Mouse (Mus musculus) retina, adult 2 months (tissue): Measurements from ENCODE around the gene Ints1.

Source experiments
- DNase-seq: peaks from one replicate; pipeline ENCODE4 v3.0.0-alpha.2; 2012; ENCODE audit warnings: low read depth, low spot score

Ints1 gene

DNA sequence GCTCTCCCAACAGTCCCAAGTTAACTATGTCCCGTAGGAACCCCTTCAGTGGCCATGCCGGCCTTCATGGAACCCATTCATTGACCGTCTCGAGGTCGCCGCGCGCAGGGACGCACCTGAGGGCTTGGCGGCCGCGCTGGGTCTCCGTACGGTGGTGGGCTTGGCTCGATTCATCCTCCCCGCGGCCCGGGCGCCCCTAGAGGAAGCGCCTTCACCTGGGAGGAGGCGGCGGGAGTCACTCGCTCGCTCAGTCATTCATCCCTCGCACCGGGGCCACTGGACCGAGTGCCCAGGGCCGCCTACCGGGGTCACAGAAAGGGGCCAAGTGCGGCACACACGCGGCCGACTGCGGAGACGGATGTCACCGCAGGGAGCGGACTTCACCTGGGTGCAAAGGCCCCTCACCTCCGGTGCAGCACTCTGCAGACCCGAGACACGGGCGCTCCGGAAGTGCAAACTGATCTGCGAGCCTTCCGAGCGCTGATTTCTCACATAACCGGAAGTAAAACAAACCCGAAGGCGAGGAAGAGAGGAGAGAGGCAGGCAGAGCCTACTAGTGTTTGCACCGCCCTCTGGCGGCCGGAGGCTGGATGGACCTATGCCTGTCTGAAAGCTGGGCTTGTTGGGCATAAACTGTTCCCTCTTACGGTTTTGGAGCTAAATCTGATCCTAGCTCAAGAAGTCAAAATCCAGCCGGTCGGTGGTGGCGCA lies at the start of gene Ints1:
TSS of gene Ints1 (minus strand) at position 459 of the 711 bp plus-strand sequence.
- DNase-seq, result peak; percentile 87

DNA sequence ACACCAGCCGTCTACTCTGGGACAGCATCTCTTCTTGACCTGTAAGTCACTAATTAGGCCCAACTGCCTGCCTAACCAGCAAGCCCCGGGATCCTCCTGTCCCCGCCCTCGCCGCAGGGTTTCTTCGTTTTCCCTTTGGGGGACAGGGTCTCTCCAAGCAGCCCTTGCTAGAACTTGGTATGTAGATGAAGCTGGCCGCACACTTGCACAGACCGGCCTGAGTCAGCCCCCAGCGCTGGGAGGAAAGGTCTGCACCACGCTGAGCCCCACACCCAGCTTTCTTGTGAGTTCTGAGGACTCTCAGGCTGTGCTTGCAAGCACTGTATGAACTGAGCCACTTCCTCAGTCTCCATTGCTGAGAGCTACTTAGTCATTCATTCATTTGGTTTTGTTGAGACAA lies 49.1 kb upstream of the Ints1 start:
- DNase-seq, result no peak

DNA sequence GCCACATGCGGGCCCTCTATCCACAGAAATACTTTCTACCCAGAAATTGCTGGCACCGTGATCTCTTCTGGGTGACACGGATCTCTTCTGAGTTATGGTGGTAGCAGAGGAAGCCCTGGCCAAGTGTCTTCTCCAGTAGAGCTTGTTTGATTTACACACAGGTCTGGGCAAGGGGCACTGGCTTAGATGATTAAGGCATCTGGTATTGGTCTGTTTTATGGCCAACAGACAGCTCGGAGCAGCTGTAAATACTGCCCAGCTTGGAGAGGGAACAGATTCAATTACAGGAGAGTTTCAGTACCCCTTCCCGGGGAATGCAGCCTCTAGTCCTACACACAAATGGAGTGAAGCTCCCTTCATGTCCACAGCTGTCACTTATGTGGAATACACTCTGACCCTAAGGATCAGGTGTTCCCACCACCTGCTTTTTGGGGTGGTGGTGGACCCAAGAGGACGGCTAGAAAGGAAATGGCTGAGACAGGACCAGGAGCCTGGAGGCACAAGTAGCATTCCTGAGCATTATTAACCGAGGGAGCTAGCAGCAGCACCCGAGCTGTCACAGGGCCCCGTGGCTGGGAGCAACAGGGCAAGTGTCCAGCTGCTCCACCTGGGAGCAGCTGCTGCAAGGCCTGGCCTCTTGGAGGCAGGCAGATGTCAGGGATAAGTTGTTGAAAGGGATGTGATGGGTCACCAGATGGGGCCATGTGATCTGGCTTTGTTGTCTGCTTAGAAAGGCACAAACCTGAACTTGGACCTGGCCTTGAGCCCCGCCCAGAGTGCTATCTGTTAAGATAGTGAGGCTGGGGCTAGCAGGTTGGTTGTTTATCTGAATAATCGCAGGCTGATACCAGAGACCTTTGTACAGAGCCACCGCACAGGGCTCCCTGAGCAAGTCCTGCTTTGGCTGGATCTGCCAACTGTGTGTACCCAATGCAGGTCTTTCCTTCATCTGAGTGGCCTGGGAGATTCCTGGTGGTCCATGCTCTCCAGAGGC lies 46.3 kb upstream of the Ints1 start:
- no peak for DNase-seq

DNA sequence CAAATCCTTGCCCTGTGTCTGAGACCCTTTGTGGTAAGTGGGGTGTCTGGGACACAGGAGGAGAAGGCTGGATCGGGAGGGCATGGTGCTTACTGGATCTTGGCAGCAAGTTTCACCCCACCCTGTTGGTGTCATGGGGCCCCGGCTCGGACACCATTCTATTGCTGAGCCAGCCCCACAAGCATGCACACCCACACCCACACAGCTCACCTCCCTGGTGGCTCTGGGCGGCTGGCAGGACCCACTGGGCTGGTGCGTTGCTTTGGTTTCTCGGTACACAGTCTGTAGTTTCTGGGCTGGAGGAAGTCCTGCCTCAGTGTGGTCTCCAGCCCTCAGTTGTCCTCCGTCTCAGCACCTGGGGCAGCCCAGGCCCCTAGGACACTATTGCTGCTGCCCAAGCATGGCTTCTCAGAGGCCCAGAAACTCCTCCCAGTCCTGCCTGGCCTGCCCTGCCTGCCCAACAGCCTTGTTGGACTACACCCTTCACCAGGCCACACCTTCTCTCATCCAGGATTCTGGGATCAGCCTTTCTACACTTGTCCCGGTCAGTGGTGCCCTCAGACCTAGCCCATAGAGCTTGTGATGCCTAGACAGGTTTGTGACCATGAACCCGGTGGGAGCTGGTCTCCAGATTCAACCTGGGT lies 44.2 kb upstream of the Ints1 start, which contains the start of gene Tmem184a:
TSS of gene Tmem184a (minus strand) at position 380 of the 644 bp plus-strand sequence.
- no peak for DNase-seq

DNA sequence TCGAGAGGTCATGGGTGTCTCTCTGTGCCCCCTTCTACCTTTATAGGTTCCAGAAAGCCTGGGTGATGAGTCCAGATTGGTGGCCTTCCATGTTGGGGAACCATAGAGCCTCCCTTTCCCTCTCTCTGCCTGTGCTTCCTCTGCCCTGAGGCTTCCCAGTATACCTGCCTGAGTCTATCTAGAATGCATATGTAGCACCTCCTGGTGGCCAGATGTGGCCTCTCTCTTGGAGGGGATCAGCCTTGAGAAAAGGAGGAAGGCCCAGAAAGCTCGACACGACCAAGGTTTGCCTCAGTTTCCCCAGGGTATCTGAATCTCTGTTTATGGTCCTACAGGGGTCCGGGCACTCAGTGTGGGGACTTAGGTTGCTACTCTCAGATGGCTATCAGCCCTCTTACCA lies 43.3 kb upstream of the Ints1 start:
- DNase-seq, result no peak

DNA sequence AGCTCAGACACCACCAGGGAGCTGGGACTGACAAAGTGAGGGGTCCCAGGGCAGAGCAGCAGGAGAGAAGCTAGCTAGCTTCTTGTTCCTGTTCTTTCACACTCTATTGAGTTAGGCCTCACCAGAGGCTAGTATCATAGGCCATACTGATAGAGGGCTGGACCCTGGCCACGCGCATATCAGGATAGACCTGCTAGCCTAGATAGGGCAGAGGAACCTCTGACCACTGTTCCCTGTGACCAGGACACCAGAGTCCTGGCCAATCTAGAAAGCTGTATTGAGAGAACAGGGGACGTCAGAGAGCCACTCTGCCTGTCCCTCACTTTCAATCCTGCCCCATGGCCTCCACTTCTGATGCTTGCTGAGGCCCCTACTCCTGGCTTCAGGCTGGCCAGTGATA lies 42.6 kb upstream of the Ints1 start:
- DNase-seq, result no peak

DNA sequence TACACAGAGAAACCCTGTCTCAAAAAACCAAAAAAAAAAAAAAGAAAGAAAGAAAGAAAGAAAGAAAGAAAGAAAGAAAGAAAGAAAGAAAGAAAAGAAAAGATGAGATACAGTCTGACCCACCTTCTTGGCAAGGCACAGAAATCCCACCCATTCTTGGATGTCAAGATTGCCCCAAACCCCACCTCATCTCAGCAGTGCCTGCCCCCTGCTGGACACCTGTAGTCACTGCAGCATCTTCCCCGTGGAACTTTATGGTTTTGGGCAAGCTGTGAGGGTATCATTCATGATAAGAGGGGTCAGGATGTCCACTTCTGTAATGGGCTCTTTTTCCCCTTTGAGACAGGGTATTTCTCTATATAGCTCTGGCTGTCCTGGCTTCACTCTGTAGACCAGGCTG lies 41.8 kb upstream of the Ints1 start:
- no peak for DNase-seq

DNA sequence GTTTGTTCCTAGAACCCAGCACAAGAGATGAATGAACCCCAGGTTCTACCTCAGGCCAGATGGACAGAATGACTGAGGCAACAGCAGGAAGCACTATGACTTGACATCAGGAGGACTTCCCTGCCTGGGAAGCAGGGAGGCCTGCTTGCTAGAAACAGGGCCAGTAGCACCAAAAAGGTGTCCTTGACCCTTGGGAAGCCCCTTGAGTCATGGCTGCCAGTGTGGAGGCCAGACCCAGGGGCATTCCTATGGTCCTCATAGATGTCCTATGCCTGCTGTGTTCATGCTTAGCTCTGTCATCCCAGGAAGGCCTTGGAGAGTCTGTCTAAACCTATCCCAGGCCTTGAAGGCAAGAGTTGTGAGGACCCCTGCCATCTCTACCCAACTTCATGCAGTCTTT lies 41.0 kb upstream of the Ints1 start:
- DNase-seq, result no peak

DNA sequence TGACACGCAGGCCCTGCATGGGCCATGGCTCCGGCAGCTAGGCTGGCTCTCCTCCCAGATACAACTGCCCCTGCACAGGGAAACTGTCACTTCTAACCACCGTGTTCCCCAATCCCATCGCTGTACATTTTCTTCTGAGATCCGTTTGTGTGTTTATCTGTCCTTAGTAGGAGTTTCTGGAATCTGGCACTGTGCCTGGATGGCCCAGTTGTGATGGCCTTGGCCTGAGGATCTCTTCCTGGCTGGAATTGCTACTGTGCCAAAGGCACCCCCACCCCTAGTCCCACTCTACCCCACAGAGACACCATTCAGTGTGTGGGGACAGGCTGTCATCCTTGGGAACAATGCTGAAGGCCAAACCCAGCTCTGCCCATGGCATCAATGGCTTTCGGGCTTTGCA lies 40.5 kb upstream of the Ints1 start:
- DNase-seq, result no peak

DNA sequence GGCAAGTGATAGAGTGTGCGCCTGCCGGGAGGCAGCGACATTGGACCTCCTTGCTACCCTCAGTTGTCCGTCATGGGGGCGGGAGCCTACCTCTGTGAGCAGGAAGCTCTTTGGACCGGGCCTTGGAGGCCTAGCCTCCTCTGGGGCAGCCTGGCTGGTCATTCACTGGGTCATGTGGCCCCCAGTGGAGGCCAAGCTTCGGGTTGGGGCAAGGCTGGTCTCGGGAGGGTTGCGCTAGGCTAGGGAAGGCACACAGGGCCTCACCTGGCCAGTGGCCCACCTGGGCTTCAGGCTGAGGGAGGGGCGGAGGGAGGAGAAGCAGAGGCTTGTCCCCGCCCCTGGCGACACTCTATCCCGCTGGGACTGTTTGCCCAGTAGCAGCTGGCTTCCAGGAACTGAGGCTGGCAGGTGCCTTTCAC lies 38.5 kb upstream of the Ints1 start:
- DNase-seq, result no peak

DNA sequence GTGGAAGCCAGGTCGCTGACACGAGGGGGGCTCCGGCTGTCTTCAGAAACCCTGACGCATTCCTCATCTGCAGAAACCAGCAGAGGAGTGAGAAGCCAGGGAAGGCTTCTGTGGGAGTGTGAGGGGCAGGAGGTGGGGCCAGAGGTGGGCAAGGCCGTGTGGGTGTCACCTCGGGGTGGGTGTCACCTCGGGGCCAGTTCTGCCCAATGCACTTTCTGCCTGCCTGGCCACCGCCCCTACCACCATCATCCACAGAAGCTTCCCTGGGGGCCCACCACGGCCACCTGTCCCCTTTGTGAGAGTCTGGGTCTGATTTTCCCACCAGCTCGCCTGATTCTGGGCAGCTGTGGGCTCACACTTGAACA lies 37.6 kb upstream of the Ints1 start:
- DNase-seq, result no peak

DNA sequence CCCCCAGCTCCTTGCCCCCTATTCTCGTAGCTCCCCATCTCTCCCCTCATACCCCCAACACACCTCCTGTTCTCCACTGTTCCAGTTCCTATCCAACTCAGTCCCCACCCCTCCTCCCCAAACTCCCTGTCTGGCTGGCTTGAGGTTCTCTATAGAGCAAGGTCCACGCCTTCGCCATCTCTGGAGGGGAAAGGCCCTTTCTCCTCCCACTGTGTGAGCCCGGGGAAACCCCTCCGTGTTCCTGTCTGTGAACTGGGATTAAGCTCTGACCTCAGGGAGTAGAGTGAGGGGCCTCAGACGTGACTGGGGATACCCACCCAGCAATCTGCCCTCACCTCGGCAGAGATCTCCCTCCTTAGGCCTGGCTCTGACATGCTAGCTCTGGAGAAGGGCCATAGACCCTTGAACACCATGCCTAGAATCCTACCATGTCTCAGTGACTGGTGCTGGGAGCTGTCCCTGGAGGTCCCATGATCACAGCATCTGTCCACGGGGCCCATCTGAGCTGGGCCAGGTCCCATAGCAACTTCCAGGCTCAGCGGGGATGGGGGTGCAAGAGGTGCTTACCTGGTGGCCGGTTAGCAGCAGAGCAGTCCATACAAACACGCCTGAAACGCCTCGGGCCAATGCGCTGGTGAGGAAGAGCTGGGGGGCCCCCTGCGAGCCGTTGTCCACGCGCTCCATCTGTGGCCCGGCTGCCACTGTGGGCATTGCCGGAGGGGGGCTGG lies 37.1 kb upstream of the Ints1 start:
- DNase-seq, result no peak

DNA sequence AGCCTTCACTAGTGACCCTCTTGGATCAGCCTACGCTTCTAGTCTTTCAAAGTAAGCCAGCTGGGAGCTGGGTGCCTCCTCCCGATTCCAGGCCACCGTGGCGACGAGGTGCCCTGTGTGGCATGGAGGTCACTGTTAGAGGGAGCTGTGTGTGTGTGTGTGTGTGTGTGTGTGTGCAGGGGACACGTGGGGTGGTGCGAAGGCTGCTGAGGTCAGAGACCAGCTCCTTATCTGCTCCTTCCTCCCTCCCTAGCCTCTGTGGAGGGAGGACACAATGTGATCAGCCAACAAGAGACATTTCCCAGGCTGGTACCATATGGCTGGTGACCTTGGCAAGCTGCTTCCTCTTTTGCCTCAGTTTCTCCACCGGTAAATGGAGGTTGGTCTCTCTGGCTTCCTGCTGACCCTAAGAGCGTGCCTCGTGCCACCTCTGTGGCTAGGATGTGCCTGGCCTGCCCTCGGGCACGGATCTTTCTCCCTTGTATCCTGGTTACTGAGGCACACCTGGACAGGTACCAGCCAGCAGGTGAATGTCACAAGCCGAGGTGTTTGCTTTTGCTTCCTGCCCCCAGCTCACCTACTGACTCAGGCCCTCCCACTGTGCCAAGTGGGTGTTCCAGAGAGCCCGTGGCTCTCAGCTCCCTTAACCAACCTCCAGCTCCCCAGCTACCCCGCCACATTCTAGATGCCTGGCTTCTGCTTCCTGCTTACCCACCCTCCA lies 36.4 kb upstream of the Ints1 start:
- DNase-seq, result no peak

DNA sequence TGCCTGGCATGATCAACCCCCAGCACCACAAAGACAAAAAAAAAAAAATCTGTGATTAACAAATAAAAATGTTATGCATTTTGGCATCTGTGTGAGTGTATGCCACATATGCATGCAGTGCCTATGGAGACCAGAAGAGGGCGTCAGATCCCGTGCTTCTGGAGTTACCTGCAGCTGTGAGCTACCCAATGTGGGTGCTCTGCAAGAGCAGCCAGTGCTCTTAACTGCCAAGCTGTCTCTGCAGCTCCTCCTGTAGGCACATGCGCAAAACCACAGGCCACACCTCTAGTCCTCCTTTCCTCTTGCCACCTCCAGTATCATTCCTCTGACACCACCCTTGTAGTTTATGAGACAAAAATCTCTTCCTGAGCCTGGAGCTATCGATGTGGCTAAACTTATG lies 33.9 kb upstream of the Ints1 start:
- no peak for DNase-seq

DNA sequence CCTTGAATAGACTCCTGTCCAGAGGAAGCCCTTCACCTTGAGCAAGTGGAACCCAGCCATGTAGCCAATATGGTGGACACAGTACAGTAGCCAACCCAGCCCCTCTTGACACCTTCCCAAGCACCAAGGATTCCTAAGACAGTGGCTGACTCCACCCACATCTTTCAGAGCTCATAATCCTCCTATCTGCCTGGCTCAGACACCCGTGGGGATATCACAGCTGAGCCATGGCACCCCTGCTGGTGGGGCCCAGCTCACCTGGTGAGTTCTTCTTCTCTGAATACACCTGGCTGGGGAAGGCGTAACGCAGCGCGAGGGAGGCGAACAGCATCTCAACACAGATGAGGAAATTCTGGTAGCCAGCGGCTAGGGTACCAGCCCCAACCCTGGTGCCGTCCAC lies 30.4 kb upstream of the Ints1 start:
- no peak for DNase-seq

DNA sequence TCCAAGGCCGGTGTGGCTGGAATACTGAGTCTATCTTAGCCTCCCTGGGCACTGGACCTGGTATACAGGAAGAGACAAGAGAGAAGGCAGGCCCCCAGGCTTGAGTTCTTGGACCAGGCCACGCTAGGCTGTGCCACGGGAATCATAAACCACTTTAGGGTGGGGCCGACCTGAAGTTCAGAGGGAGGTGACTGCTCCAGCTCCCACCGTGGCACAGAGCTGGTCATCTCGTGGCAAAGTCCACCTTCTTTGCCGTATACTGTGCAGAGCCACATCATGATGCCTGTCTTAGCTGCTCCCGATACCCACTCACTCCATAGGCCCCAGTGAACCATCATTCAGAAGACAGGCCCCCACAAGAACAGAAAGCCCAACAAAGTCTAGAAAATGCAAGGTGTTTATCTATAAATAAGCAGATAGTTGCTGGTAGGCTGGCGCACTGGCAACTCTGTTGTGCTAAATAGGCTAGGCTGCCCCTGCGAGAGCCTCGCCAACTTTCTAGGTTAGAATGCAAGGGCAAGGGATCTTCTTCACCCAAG lies 29.2 kb upstream of the Ints1 start:
- no peak for DNase-seq

DNA sequence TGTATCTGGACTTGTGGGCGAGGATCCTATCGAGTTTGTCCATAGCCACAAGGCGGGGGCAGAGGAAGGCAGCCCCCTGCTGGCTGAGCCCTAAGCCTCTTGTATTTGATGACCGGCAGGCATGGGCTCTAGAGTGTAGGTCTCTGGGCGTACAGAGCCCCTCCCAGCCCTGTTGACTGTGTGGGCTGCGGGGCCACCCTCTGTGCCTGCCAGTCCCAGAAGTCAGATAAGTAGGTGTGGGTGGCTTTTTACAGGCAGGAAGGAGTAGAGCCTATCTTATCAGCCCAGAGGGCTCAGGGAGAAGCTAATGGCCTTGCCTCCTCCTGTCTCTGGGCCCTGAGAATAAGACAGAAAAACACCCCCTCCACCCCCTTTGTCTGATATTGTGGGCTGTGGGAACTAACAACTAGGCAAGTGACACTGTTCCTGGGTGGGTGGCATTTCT lies 28.7 kb upstream of the Ints1 start:
- DNase-seq, result no peak

DNA sequence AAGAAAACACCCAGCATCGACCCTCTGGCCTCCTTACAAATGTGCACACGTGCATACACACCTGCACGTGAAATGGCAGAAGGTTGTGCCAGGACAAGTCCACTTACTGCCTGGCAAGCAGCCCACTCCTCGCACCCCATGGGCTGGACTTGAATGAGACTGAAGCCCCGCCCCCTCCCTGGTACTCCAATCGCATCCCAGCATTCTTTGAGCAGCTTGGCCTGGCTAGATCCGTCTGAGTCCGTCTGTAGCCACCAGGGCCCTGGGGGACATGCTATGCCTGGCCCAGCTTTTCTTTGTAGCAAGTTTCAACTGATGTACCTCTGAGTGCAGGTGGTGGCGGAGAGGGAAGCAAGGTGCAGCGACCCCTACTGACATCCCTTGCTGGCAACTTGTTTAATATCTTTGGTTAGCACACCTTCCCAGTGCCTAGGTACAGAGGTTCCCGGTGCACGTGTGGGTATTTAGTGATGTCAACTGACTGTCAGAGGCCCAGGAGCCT lies 28.2 kb upstream of the Ints1 start:
- no peak for DNase-seq

DNA sequence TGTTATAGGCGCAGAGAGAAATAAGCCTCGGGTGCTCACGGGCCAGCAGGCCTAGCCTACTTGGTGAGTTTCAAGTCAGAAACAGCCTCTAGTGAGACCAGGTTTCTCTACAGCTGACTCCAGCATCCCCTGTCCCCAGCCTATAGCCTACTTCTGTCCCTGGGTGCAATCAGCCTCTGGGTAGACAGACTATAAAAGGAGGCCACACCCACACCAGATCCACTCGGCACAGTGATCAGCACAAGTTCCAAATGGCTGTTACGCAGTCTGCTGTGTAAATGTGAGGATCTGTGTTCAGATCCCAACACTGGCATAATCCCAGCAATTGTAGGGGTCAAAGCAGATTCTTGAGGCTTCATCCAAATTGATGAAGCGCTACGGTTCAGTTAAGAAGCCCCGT lies 27.7 kb upstream of the Ints1 start:
- no peak for DNase-seq

DNA sequence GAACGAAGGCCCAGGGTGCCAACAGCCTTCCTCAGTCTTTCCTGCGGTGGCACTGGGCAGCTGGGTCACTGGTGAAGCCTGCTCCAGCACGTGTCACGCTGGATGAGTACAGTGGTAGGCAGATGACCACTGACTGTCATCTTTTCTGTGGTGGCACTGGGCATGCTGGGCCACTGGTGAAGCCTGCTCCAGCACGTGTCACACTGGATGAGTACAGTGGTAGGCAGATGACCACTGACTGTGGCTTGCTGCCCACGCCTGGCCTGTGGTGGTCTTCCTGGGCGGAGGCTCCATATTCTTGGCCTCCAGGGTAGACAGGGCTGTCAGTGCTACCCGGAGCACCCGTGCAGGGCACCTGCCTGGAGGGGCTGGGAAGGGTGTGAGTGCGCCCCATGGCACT lies 26.4 kb upstream of the Ints1 start:
- DNase-seq, result no peak
